In genomic region chr6:87810311-87810710, GRCm38 (mm10) we compare ENCODE assay signal across 9 mouse cellular contexts. TPM values are rescaled to one million over a fixed set of nuclear protein-coding genes. Genes with fewer than 3 reads are reported as not detected.
A peak's percentile ranks its signal among the peaks of the same experiment; 100 is the strongest.
DNase-seq lines count a peak whose midpoint lies in the region; ATAC-seq and TF ChIP-seq lines count a peak whose summit lies in the region.
"Had no signal": no experiment of that assay in that cellular context is flagged by ENCODE, and none has a peak within 500 bp of the region (broad histone marks: within the 10 kb centered on the region; RNA-seq: fewer than 3 reads in every experiment).

No protein-coding gene starts in this region.

- peak overlapping the region; percentile 90 for H3K4me2 ChIP-seq in hindbrain, embryonic 11.5 days (replicated peaks; ENCODE audit: low read depth, low read length)
- peak overlapping the region; percentile 96 for H3K4me2 ChIP-seq in midbrain, embryonic 12.5 days (replicated peaks)

- H3K4me1 ChIP-seq in kidney, adult 2 months (ENCODE audit: control insufficient read depth, insufficient read depth, low read length) = peaks cover 16% of the 10 kb centered on the region
- H3K4me1 ChIP-seq in bone marrow, adult 2 months (ENCODE audit: control insufficient read depth, insufficient read depth, low read length) = peaks cover 13% of the 10 kb centered on the region; the same call in 1 of the 2 replicates
- no peaks in the 10 kb centered on the region; the same call in 1 of the 2 replicates for H3K4me1 ChIP-seq in hindbrain, embryonic 11.5 days (replicated peaks; ENCODE audit: control insufficient read depth, insufficient read depth, low read length)
- peaks cover 21% of the 10 kb centered on the region for H3K4me1 ChIP-seq in midbrain, embryonic 12.5 days

- H3K27ac ChIP-seq in kidney, adult 2 months (ENCODE audit: insufficient read depth, low read depth, low read length) = peak overlapping the region; percentile 83
- peak overlapping the region; percentile 97 for H3K27ac ChIP-seq in bone marrow, adult 2 months (ENCODE audit: control insufficient read depth, insufficient read depth, low read depth, low read length, poor library complexity)
- no peak overlapping the region for H3K27ac ChIP-seq in hindbrain, embryonic 11.5 days (ENCODE audit: low read depth, low read length)
- H3K27ac ChIP-seq in midbrain, embryonic 12.5 days (replicated peaks) = no peak overlapping the region

- no peak for TF ChIP-seq CTCF in kidney, adult 2 months (conservative IDR thresholded peaks at IDR 0.05; ENCODE audit: insufficient read depth, insufficient read length, low read depth, low read length)
- TF ChIP-seq CTCF in bone marrow, adult 2 months (IDR thresholded peaks at IDR 0.05; ENCODE audit: control insufficient read depth, insufficient read depth, low read length) = no peak

- intact Hi-C loops in left cerebral cortex, postnatal 10 days (cut with DNase I) = no loop called here

- ATAC-seq in hindbrain, embryonic 11.5 days (ENCODE audit: low FRiP score) = no peak
- no peak for ATAC-seq in midbrain, embryonic 12.5 days (ENCODE audit: low FRiP score, low read depth)

- no peaks in the 10 kb centered on the region for H3K9me3 ChIP-seq in hindbrain, embryonic 11.5 days (ENCODE audit: control insufficient read depth, low read length)
- H3K9me3 ChIP-seq in midbrain, embryonic 12.5 days = no peaks in the 10 kb centered on the region

- no peak for DNase-seq in kidney, adult 2 months
- DNase-seq in kidney, postnatal 4 days = no peak
- DNase-seq in hindbrain, embryonic 11.5 days (ENCODE audit: low spot score) = no peak
- DNase-seq in left cerebral cortex, postnatal 10 days (ENCODE audit: extremely low spot score in 1 of 2, low spot score in 2 of 2) = no peak
- DNase-seq in adrenal gland, postnatal 14 days = no peak
- no peak for DNase-seq in MN1 (ENCODE audit: low spot score)

- no peak overlapping the region for H3K9ac ChIP-seq in hindbrain, embryonic 11.5 days (ENCODE audit: low read depth, low read length)
- H3K9ac ChIP-seq in midbrain, embryonic 12.5 days (replicated peaks) = no peak overlapping the region

- peak overlapping the region; percentile 61 for H3K4me3 ChIP-seq in kidney, adult 2 months (ENCODE audit: insufficient read depth, low read depth, low read length)
- H3K4me3 ChIP-seq in bone marrow, adult 2 months (replicated peaks; ENCODE audit: control insufficient read depth, low read depth, low read length) = peak overlapping the region; percentile 91
- H3K4me3 ChIP-seq in hindbrain, embryonic 11.5 days (ENCODE audit: low read depth, low read length) = peak overlapping the region; percentile 71
- H3K4me3 ChIP-seq in midbrain, embryonic 12.5 days = peak overlapping the region; percentile 71

- H3K36me3 ChIP-seq in kidney, adult 2 months (ENCODE audit: control insufficient read depth, insufficient read depth, low read length) = no peaks in the 10 kb centered on the region
- H3K36me3 ChIP-seq in hindbrain, embryonic 11.5 days (ENCODE audit: control insufficient read depth, insufficient read depth, low read length) = no peaks in the 10 kb centered on the region
- peaks cover 19% of the 10 kb centered on the region for H3K36me3 ChIP-seq in midbrain, embryonic 12.5 days

- no peaks in the 10 kb centered on the region for H3K27me3 ChIP-seq in kidney, adult 2 months (replicated peaks; ENCODE audit: control insufficient read depth, insufficient read depth, low read length)
- 0 out of 2 replicates have a peak, but pooled peaks cover 2% of the 10 kb centered on the region for H3K27me3 ChIP-seq in hindbrain, embryonic 11.5 days (ENCODE audit: control insufficient read depth, insufficient read depth, low read length)
- peaks cover 8% of the 10 kb centered on the region; the same call in 1 of the 2 replicates for H3K27me3 ChIP-seq in midbrain, embryonic 12.5 days

- whole genome bisulfite sequencing in kidney, adult 2 months = 18% methylated on average over 6 of the region's 6 CpGs
- WGBS in bone marrow, adult 2 months = 2% methylated on average over 6 of the region's 6 CpGs
- WGBS in hindbrain, embryonic 11.5 days = 44% methylated on average over 6 of the region's 6 CpGs
- 35% methylated on average over 6 of the region's 6 CpGs for WGBS in midbrain, embryonic 12.5 days

- TF ChIP-seq POLR2A in kidney, adult 2 months (IDR thresholded peaks at IDR 0.05; ENCODE audit: low read depth, low read length) = no peak
- TF ChIP-seq POLR2A in bone marrow, adult 2 months (IDR thresholded peaks at IDR 0.05; ENCODE audit: borderline replicate concordance, control insufficient read depth, low read depth, low read length) = no peak

RNA-seq across cellular contexts. Expression of gene Rab43, which starts 1.7 kb away (rescaled TPM):
- 49.5 and 52.0 TPM in 2 replicates for polyA plus RNA-seq in kidney, adult 2 months (2012; rRNA removed)
- 31.2 and 44.9 TPM in 2 replicates for polyA plus RNA-seq in bone marrow, adult 2 months (2011; ENCODE audit: insufficient read depth, insufficient read length, low replicate concordance, missing spikeins)
- 5.0 and 6.8 TPM in 2 replicates for polyA plus RNA-seq in hindbrain, embryonic 11.5 days (2014; fragmentation: Nextera tagmentation; extraction: Ambion mirVana)
- 10.6 and 11.0 TPM in 2 replicates for polyA plus RNA-seq in midbrain, embryonic 12.5 days (2016; fragmentation: Nextera tagmentation; extraction: Ambion mirVana)
- 10 to 100 TPM; 17.4 to 17.6 TPM for total RNA-seq in left cerebral cortex, postnatal 10 days (2021)
- 27.8 and 33.2 TPM in 2 replicates for total RNA-seq in adrenal gland, postnatal 14 days (2021)

RNA-seq across cellular contexts. Expression of gene Gm45140, which starts 25.3 kb away (rescaled TPM):
- polyA plus RNA-seq in kidney, adult 2 months (2012; rRNA removed) = 0.53 and 0.77 TPM in 2 replicates
- 7.3 and 18.0 TPM in 2 replicates for polyA plus RNA-seq in bone marrow, adult 2 months (2011; ENCODE audit: insufficient read depth, insufficient read length, low replicate concordance, missing spikeins)
- 3.2 and 3.8 TPM in 2 replicates for polyA plus RNA-seq in hindbrain, embryonic 11.5 days (2014; fragmentation: Nextera tagmentation; extraction: Ambion mirVana)
- polyA plus RNA-seq in midbrain, embryonic 12.5 days (2016; fragmentation: Nextera tagmentation; extraction: Ambion mirVana) = 2.3 and 2.8 TPM in 2 replicates
- 1 to 10 TPM; 2.1 to 3.9 TPM for total RNA-seq in left cerebral cortex, postnatal 10 days (2021)
- 4.1 and 6.1 TPM in 2 replicates for total RNA-seq in adrenal gland, postnatal 14 days (2021)

RNA-seq across cellular contexts. Expression of gene Isy1, which starts 28.3 kb away (rescaled TPM):
- 14.1 and 18.4 TPM in 2 replicates for polyA plus RNA-seq in kidney, adult 2 months (2012; rRNA removed)
- 21.9 and 34.4 TPM in 2 replicates for polyA plus RNA-seq in bone marrow, adult 2 months (2011; ENCODE audit: insufficient read depth, insufficient read length, low replicate concordance, missing spikeins)
- polyA plus RNA-seq in hindbrain, embryonic 11.5 days (2014; fragmentation: Nextera tagmentation; extraction: Ambion mirVana) = 57.7 and 61.7 TPM in 2 replicates
- polyA plus RNA-seq in midbrain, embryonic 12.5 days (2016; fragmentation: Nextera tagmentation; extraction: Ambion mirVana) = 52.5 and 54.2 TPM in 2 replicates
- 10 to 100 TPM; 29.3 to 31.7 TPM for total RNA-seq in left cerebral cortex, postnatal 10 days (2021)
- 41.0 and 42.3 TPM in 2 replicates for total RNA-seq in adrenal gland, postnatal 14 days (2021)

RNA-seq across cellular contexts. Expression of gene Gp9, which starts 32.4 kb away (rescaled TPM):
- polyA plus RNA-seq in kidney, adult 2 months (2012; rRNA removed) = 0.66 and 1.1 TPM in 2 replicates
- polyA plus RNA-seq in bone marrow, adult 2 months (2011; ENCODE audit: insufficient read depth, insufficient read length, low replicate concordance, missing spikeins) = 49.0 and 59.4 TPM in 2 replicates
- polyA plus RNA-seq in hindbrain, embryonic 11.5 days (2014; fragmentation: Nextera tagmentation; extraction: Ambion mirVana) = 1.4 and 2.2 TPM in 2 replicates
- 1.4 and 1.7 TPM in 2 replicates for polyA plus RNA-seq in midbrain, embryonic 12.5 days (2016; fragmentation: Nextera tagmentation; extraction: Ambion mirVana)
- under 1 TPM; 0.41 to 0.55 TPM for total RNA-seq in left cerebral cortex, postnatal 10 days (2021)
- 0.52 and 0.60 TPM in 2 replicates for total RNA-seq in adrenal gland, postnatal 14 days (2021)
- total RNA-seq: ES-E14 had no signal

RNA-seq across cellular contexts. Expression of gene Cnbp, which starts 40.6 kb away (rescaled TPM):
- polyA plus RNA-seq in kidney, adult 2 months (2012; rRNA removed) = 175 and 184 TPM in 2 replicates
- 180 and 237 TPM in 2 replicates for polyA plus RNA-seq in bone marrow, adult 2 months (2011; ENCODE audit: insufficient read depth, insufficient read length, low replicate concordance, missing spikeins)
- polyA plus RNA-seq in hindbrain, embryonic 11.5 days (2014; fragmentation: Nextera tagmentation; extraction: Ambion mirVana) = 1,125 and 1,154 TPM in 2 replicates
- 905 and 949 TPM in 2 replicates for polyA plus RNA-seq in midbrain, embryonic 12.5 days (2016; fragmentation: Nextera tagmentation; extraction: Ambion mirVana)
- 100 to 1,000 TPM; 255 TPM for total RNA-seq in left cerebral cortex, postnatal 10 days (2021)
- total RNA-seq in adrenal gland, postnatal 14 days (2021) = 392 and 410 TPM in 2 replicates

Comparison
In these comparisons a context has a peak if more than half of its experiments do, and no peak if none do; other contexts are left out.
1. H3K27ac ChIP-seq: peak in kidney, adult 2 months (single experiment) and bone marrow, adult 2 months (single experiment); none in hindbrain, embryonic 11.5 days (single experiment) and midbrain, embryonic 12.5 days (single experiment).
2. Peak in every context shown above with its lines, with median percentiles within 50 percentile points of each other: H3K4me3 ChIP-seq.